Mouse (Mus musculus): ENCODE measurements around the gene Gm20075.
"Not testable (repeated sequence)": the region's sequence is repeated elsewhere in the genome, so short reads cannot be mapped to it uniquely, and the experiment has no call there.

The Gm20075 gene

GRCm38 (mm10) chr13:96081276-96081675, at the start of gene Gm20075:
Gm20075 (minus strand) TSS chr13:96081376.
- DNase-seq (ENCODE audit: low spot score): not testable (repeated sequence)

- no peak for DNase-seq (ENCODE audit: low spot score)
Measured at GRCm38 (mm10) chr13:96129081-96129480, 47.9 kb upstream of the Gm20075 start.

DNA sequence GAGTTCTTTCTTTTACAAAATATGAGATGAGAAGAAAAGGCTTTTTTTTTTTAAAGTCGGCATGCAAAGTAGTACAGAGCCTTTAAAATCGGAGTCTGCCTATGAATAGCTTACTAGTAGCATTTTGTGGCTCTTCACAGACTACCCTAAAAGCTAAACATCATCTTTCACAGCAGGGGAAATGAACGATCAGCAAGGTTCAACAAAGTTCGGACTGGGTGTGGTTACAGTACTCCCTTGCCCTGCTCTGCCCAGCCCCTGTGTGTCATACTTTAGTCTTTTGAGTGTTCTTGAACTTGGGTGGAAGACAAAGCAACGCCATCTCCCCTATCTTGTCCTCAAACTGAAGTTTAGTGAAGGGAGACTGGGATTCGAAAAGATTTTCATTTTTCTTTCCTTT, 45.5 kb upstream of the Gm20075 start:
- no peak for DNase-seq (ENCODE audit: low spot score)

- no peak for DNase-seq (ENCODE audit: low spot score)
Measured at GRCm38 (mm10) chr13:96125011-96125410, 43.8 kb upstream of the Gm20075 start.

DNA sequence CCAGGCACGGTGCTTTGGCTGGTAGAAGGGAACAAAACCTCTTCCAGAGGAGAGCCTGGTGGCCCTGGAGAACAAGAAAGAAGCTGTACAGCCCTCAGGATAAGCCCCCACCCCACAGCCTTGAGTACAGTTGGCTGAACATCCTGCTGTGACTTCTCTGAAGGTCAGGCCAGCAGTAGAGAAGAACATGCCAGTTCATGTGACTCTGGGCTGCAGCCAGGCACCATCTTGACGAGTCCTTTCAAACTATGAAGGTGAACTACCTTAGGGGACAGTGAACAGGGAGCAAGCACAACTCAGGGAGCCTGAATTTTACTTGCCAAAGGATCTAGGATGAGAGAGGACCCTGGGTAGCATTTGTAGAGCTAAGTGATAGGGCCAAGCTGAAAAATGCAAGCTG, 31.5 kb upstream of the Gm20075 start:
- DNase-seq (ENCODE audit: low spot score): no peak

DNA sequence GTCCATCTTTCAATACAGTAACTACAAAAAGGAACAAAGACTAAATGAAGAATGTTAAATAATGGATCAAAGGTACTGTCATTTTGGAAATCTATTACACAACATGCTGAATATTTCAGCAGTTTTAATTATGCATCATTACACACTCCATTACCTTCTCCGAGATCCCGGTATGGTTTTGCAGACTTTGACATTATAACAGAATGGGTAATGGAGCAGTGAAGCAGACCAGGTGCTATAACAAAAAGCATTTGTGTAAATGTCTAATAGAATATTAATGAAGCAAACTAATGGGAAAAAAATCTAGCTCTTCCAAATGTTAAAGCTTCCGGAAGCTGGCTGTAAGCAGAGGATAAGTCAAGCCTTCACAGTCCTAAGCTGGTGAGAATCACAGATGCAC, 29.6 kb upstream of the Gm20075 start:
- DNase-seq (ENCODE audit: low spot score): no peak

GRCm38 (mm10) chr13:96106367-96106766, 25.2 kb upstream of the Gm20075 start:
- no peak for DNase-seq (ENCODE audit: low spot score)

DNA sequence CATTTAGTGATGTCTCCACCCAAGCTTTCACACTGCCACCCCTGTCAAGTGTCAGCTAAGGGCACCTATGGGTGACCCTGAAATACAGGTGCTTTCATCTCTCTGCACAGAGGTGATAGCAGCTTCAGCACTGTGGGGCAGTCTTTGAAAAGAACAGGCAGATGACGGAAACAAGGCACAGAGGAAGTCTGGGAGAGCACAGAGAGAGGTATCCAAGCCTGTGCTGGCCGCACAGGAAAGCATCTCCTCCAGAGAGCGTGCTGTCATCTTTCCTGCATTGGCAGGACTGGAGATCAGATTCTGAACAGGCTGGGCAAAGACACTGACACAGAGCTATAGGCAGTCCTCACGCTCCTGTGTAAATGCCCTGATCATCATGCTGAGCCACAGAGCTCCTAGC, 9.8 kb upstream of the Gm20075 start:
- DNase-seq (ENCODE audit: low spot score): no peak

DNA sequence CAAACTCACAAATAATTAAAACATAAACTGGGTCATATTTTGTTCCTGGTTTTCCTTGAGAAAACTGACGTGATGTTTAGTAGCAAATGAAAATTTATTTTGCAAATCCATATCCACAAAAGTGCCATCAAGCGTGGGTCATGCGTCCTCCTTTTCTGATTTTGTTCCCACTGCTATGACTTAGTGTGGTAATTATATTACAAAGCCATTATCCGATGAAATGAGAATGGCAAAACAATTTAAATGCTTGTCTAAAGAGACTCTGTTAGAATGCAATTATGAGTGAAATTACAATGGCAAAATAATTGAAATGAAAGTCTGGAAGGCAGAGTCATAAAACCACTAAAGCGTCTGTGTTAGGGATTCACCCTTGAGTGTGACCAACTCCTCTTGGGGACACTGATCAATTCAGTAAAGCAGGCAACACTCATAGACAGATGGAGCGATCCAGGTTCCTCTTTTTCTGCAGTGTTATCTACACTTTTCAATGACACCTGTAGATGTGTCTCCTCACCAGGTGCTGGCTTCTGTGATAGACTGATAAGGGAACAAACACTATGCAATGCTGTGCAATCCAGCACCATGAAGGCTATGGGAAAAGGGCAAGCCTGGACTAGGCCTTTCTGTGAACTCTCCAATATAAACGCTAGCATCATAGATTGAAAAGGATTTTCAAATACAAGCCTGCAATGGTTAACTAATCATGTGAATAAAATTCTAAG, 4.6 kb upstream of the Gm20075 start:
- no peak for DNase-seq (ENCODE audit: low spot score)

- DNase-seq (ENCODE audit: low spot score): not testable (repeated sequence)
Measured at GRCm38 (mm10) chr13:96081754-96082153, 578 bp upstream of the Gm20075 start, which contains the start of gene Gm17190. Gm17190 (plus strand) TSS chr13:96082054.

GRCm38 (mm10) chr13:96073555-96073954, 7.6 kb downstream of the Gm20075 start:
- no peak for DNase-seq (ENCODE audit: low spot score)

DNA sequence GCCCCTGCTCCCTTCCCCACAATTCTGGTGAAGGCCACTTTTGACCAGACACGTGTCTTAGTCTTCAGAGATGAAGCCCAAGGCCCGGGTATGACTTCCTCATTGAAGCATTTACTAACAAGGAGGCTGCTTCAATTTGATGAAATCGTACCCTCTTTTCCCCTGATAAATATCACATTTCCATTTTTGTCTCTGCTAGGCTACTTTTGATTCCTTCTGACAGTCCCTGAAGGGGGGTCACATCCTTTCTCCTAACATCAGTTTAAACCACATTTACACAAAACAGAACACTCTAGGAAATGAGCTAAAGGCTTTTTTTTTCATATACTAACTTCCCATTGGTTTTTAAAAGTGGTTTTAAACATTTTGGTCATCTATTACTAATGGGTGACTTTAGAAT, 28.4 kb downstream of the Gm20075 start:
- DNase-seq (ENCODE audit: low spot score): no peak

- no peak for DNase-seq (ENCODE audit: low spot score)
Measured at GRCm38 (mm10) chr13:96045396-96045795, 35.8 kb downstream of the Gm20075 start.

- DNase-seq (ENCODE audit: low spot score): no peak
Measured at GRCm38 (mm10) chr13:96040275-96041042, 40.7 kb downstream of the Gm20075 start.

DNA sequence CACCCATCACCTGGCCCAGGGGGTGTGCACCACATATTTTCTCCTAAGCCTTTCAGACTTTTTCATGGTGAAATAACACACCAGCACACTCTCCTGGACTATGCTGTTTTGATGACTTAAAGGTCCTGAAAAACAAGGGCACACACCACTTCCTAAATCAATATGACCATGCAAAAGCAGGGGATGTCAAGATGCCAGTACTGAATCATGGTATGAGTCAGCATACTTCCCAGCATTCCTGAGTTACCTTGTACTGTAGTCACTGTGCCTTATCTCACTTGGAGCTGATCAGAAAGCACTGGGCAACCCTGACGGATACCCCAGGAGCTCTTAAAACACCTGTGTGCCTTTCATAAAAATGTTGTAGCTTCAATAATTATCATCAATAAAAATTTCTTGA, 41.6 kb downstream of the Gm20075 start:
- DNase-seq (ENCODE audit: low spot score): no peak

GRCm38 (mm10) chr13:96030368-96031223, 50.6 kb downstream of the Gm20075 start:
- peak; percentile 81 for DNase-seq (ENCODE audit: low spot score)
